ENCODE assay signal across 12 mouse cellular contexts in genomic region chr4:139199703-139200340, GRCm38 (mm10). TPM values are rescaled to one million over a fixed set of nuclear protein-coding genes. Genes with fewer than 3 reads are reported as not detected.
A peak's percentile ranks its signal among the peaks of the same experiment; 100 is the strongest.
DNase-seq lines count a peak whose midpoint lies in the region; ATAC-seq and TF ChIP-seq lines count a peak whose summit lies in the region.
"Had no signal": no experiment of that assay in that cellular context is flagged by ENCODE, and none has a peak within 500 bp of the region (broad histone marks: within the 10 kb centered on the region; RNA-seq: fewer than 3 reads in every experiment).

No protein-coding gene starts in this region.

- DNase-seq in lung, postnatal 36 days, result peak; percentile 53
- DNase-seq in lung, adult 2 months, result no peak
- DNase-seq in spleen, postnatal 36 days (ENCODE audit: low spot score in 2 of 2), result peak; percentile 58 to 65
- DNase-seq in thymus, postnatal 14 days, result no peak
- DNase-seq in layer of hippocampus, postnatal 25 days (ENCODE audit: extremely low spot score in 1 of 2, low spot score in 1 of 2), result no peak
- DNase-seq: gastrocnemius, postnatal 36 days; kidney, postnatal 4 days had no signal

- no peak overlapping the region for H3K4me3 ChIP-seq in lung, adult 2 months (replicated peaks; ENCODE audit: extremely low read depth, low read depth, low read length)
- no peak overlapping the region for H3K4me3 ChIP-seq in bone marrow, adult 2 months (replicated peaks; ENCODE audit: control insufficient read depth, low read depth, low read length)
- no peak overlapping the region for H3K4me3 ChIP-seq in liver, embryonic 12.5 days
- H3K4me3 ChIP-seq in kidney, embryonic 15.5 days (replicated peaks), result no peak overlapping the region
- H3K4me3 ChIP-seq: forebrain, embryonic 10.5 days; hindbrain, embryonic 10.5 days had no signal

- H3K27ac ChIP-seq in bone marrow, adult 2 months (ENCODE audit: control insufficient read depth, insufficient read depth, low read depth, low read length, poor library complexity), result peak overlapping the region; percentile 87
- H3K27ac ChIP-seq in liver, embryonic 12.5 days, result peak overlapping the region; percentile 74
- no peak overlapping the region for H3K27ac ChIP-seq in kidney, embryonic 15.5 days
- H3K27ac ChIP-seq: forebrain, embryonic 10.5 days; hindbrain, embryonic 10.5 days had no signal

- H3K4me2 ChIP-seq in liver, embryonic 12.5 days, result peak overlapping the region; percentile 42
- H3K4me2 ChIP-seq in kidney, embryonic 15.5 days, result no peak overlapping the region

- TF ChIP-seq POLR2A in lung, adult 2 months (IDR thresholded peaks at IDR 0.05; ENCODE audit: borderline replicate concordance, extremely low read depth, low read depth, low read length), result no peak
- no peak for TF ChIP-seq POLR2A in bone marrow, adult 2 months (IDR thresholded peaks at IDR 0.05; ENCODE audit: borderline replicate concordance, control insufficient read depth, low read depth, low read length)

- peak overlapping the region; percentile 2; the same call in 1 of the 2 replicates for H3K9ac ChIP-seq in liver, embryonic 12.5 days
- no peak overlapping the region for H3K9ac ChIP-seq in kidney, embryonic 15.5 days

- H3K36me3 ChIP-seq in liver, embryonic 12.5 days, result peaks cover 46% of the 10 kb centered on the region
- peaks cover 24% of the 10 kb centered on the region for H3K36me3 ChIP-seq in kidney, embryonic 15.5 days

- no peak for ATAC-seq in liver, embryonic 12.5 days
- no peak for ATAC-seq in kidney, embryonic 15.5 days (replicated peaks; ENCODE audit: low FRiP score)

- no peak for TF ChIP-seq CTCF in lung, adult 2 months (IDR thresholded peaks at IDR 0.05; ENCODE audit: insufficient read depth, low read length)
- no peak for TF ChIP-seq CTCF in bone marrow, adult 2 months (IDR thresholded peaks at IDR 0.05; ENCODE audit: control insufficient read depth, insufficient read depth, low read length)

- no peaks in the 10 kb centered on the region for H3K9me3 ChIP-seq in liver, embryonic 12.5 days (replicated peaks)
- no peaks in the 10 kb centered on the region for H3K9me3 ChIP-seq in kidney, embryonic 15.5 days (replicated peaks)
- H3K9me3 ChIP-seq: forebrain, embryonic 10.5 days; hindbrain, embryonic 10.5 days had no signal

- 75% methylated on average over 8 of the region's 8 CpGs for WGBS in lung, adult 2 months
- 8% methylated on average over 8 of the region's 8 CpGs for WGBS in bone marrow, adult 2 months
- 29% methylated on average over 8 of the region's 8 CpGs for WGBS in liver, embryonic 12.5 days (ENCODE audit: insufficient replicate concordance)
- WGBS in kidney, embryonic 15.5 days, result 95% methylated on average over 8 of the region's 8 CpGs

- no peaks in the 10 kb centered on the region for H3K27me3 ChIP-seq in liver, embryonic 12.5 days (replicated peaks)
- H3K27me3 ChIP-seq in kidney, embryonic 15.5 days, result no peaks in the 10 kb centered on the region

- peaks cover 62% of the 10 kb centered on the region for H3K4me1 ChIP-seq in lung, adult 2 months (ENCODE audit: control insufficient read depth, insufficient read depth, low read length)
- H3K4me1 ChIP-seq in bone marrow, adult 2 months (ENCODE audit: control insufficient read depth, insufficient read depth, low read length), result peaks cover 35% of the 10 kb centered on the region
- peaks cover 100% of the 10 kb centered on the region for H3K4me1 ChIP-seq in liver, embryonic 12.5 days
- H3K4me1 ChIP-seq in kidney, embryonic 15.5 days, result peaks cover 66% of the 10 kb centered on the region

RNA-seq across cellular contexts. Expression of gene Capzb, which starts 7.1 kb away (rescaled TPM):
- 152 and 172 TPM in 2 replicates for polyA plus RNA-seq in lung, adult 2 months (2012; rRNA removed)
- polyA plus RNA-seq in bone marrow, adult 2 months (2011; ENCODE audit: insufficient read depth, insufficient read length, low replicate concordance, missing spikeins), result 104 and 160 TPM in 2 replicates
- polyA plus RNA-seq in liver, embryonic 12.5 days (2016; fragmentation: Nextera tagmentation; extraction: Ambion mirVana), result 208 and 209 TPM in 2 replicates
- 392 and 395 TPM in 2 replicates for polyA plus RNA-seq in kidney, embryonic 15.5 days (2015; fragmentation: Nextera tagmentation; extraction: Ambion mirVana)
- total RNA-seq in layer of hippocampus, postnatal 25 days (2021), result 100 to 1,000 TPM; 444 to 476 TPM

Comparison
In these comparisons a context has a peak if more than half of its experiments do, and no peak if none do; other contexts are left out.
1. DNase-seq: peak in lung, postnatal 36 days (single experiment) and spleen, postnatal 36 days (2 of 2); none in lung, adult 2 months (single experiment), thymus, postnatal 14 days (single experiment) and layer of hippocampus, postnatal 25 days (0 of 2).